ENCODE assay signal across 14 mouse cellular contexts in genomic region chr11:113109096-113109495, GRCm38 (mm10).
"Had no signal": no experiment of that assay in that cellular context is flagged by ENCODE, and none has a peak within 500 bp of the region (broad histone marks: within the 10 kb centered on the region; RNA-seq: fewer than 3 reads in every experiment).

No protein-coding gene starts in this region.

- H3K9me3 ChIP-seq: limb, embryonic 13.5 days; midbrain, embryonic 13.5 days had no signal

- DNase-seq: kidney, adult 11 months; kidney, adult 9 months; kidney, postnatal 10 days; kidney, postnatal 4 days; left cerebral cortex, postnatal 4 days; lung, postnatal 10 days; right cerebral cortex, adult 18-20 months; right cerebral cortex, postnatal 25 days; thymus, postnatal 4 days had no signal

- H3K4me3 ChIP-seq: layer of hippocampus, adult 2 months; limb, embryonic 13.5 days; midbrain, embryonic 13.5 days; myocyte had no signal

- H3K36me3 ChIP-seq: limb, embryonic 13.5 days; midbrain, embryonic 13.5 days had no signal

- ATAC-seq: midbrain, embryonic 13.5 days had no signal

- H3K9ac ChIP-seq: limb, embryonic 13.5 days; liver, embryonic 14.5 days; midbrain, embryonic 13.5 days had no signal

- H3K4me2 ChIP-seq: limb, embryonic 13.5 days; midbrain, embryonic 13.5 days had no signal

- H3K27ac ChIP-seq: layer of hippocampus, adult 2 months; limb, embryonic 13.5 days; liver, embryonic 14.5 days; midbrain, embryonic 13.5 days had no signal

- H3K27me3 ChIP-seq: limb, embryonic 13.5 days; midbrain, embryonic 13.5 days had no signal
